Mouse (Mus musculus): ENCODE data around the gene Ctdsp1. TPM values are rescaled to one million over a fixed set of nuclear protein-coding genes. Genes with fewer than 3 reads are reported as not detected.

Gene Ctdsp1
- total RNA-seq (2022), result 100 to 1,000 TPM; 141 to 175 (median 160) TPM

GRCm38 (mm10) chr1:74390924-74391748, at the start of gene Ctdsp1:
Gene Ctdsp1 (plus strand): TSS chr1:74391509.
- DNase-seq, result peak; percentile 98

GRCm38 (mm10) chr1:74341898-74342297, 49.4 kb upstream of the Ctdsp1 start:
- no peak for DNase-seq

GRCm38 (mm10) chr1:74342308-74342707, 49.0 kb upstream of the Ctdsp1 start:
- no peak for DNase-seq

GRCm38 (mm10) chr1:74343161-74343560, 48.1 kb upstream of the Ctdsp1 start:
- no peak for DNase-seq

- no peak for DNase-seq
Observed at GRCm38 (mm10) chr1:74344163-74344916, 47.0 kb upstream of the Ctdsp1 start.

- DNase-seq, result no peak
Observed at GRCm38 (mm10) chr1:74351185-74351769, 40.0 kb upstream of the Ctdsp1 start.

GRCm38 (mm10) chr1:74352532-74353096, 38.7 kb upstream of the Ctdsp1 start:
- peak; percentile 49 for DNase-seq

- DNase-seq, result no peak
Observed at GRCm38 (mm10) chr1:74353453-74354229, 37.7 kb upstream of the Ctdsp1 start.

GRCm38 (mm10) chr1:74357531-74357930, 33.8 kb upstream of the Ctdsp1 start:
- DNase-seq, result no peak

GRCm38 (mm10) chr1:74359952-74360517, 31.3 kb upstream of the Ctdsp1 start:
- DNase-seq, result no peak

- DNase-seq, result peak; percentile 68
Observed at GRCm38 (mm10) chr1:74361812-74362211, 29.5 kb upstream of the Ctdsp1 start, which contains the start of gene Catip. Gene Catip (plus strand): TSS chr1:74362108.

GRCm38 (mm10) chr1:74362325-74363229, 28.7 kb upstream of the Ctdsp1 start:
- no peak for DNase-seq

- no peak for DNase-seq
Observed at GRCm38 (mm10) chr1:74363437-74363836, 27.9 kb upstream of the Ctdsp1 start.

GRCm38 (mm10) chr1:74364270-74364669, 27.0 kb upstream of the Ctdsp1 start:
- no peak for DNase-seq

- DNase-seq, result no peak
Observed at GRCm38 (mm10) chr1:74367886-74368645, 23.2 kb upstream of the Ctdsp1 start.

- no peak for DNase-seq
Observed at GRCm38 (mm10) chr1:74370040-74370439, 21.3 kb upstream of the Ctdsp1 start.

GRCm38 (mm10) chr1:74373372-74373771, 17.9 kb upstream of the Ctdsp1 start:
- no peak for DNase-seq

- DNase-seq, result no peak
Observed at GRCm38 (mm10) chr1:74374980-74375379, 16.3 kb upstream of the Ctdsp1 start, which contains the start of gene Slc11a1. Gene Slc11a1 (plus strand): TSS chr1:74375195.

- DNase-seq, result no peak
Observed at GRCm38 (mm10) chr1:74375561-74375960, 15.7 kb upstream of the Ctdsp1 start.

- DNase-seq, result peak; percentile 76
Observed at GRCm38 (mm10) chr1:74376396-74376795, 14.9 kb upstream of the Ctdsp1 start.

All from adrenal gland, adult 8-10 months (tissue).